Mouse (Mus musculus) ES-E14 (cell line): ENCODE measurements around the gene Actr3.

Source experiments
- CHD2 ChIP-seq: IDR thresholded peaks from 2 replicates; pipeline ENCODE4 v1.6.1; 2014; ENCODE audit warnings: mild to moderate bottlenecking, low read depth, low read length, inconsistent platforms
- HCFC1 ChIP-seq: IDR thresholded peaks from 2 replicates; pipeline ENCODE4 v1.6.1; 2012; ENCODE audit warnings: low read length, inconsistent platforms, borderline replicate concordance; ENCODE audit not compliant: insufficient read depth
- MAFK ChIP-seq: IDR thresholded peaks from 2 replicates; pipeline ENCODE4 v1.6.1; 2014; ENCODE audit warnings: mild to moderate bottlenecking, low read depth, low read length, inconsistent platforms; ENCODE audit not compliant: insufficient read depth
- ZC3H11A ChIP-seq: IDR thresholded peaks from 2 replicates; pipeline ENCODE4 v1.6.1; 2012; ENCODE audit warnings: low read depth, mild to moderate bottlenecking, inconsistent platforms, low read length, borderline replicate concordance
- ZNF384 ChIP-seq: IDR thresholded peaks from 2 replicates; pipeline ENCODE4 v1.6.1; 2012; ENCODE audit warnings: low read depth, low read length, inconsistent platforms

GRCm38 (mm10) chr1:125435018-125435368, 534 bp downstream of the Actr3 start:
- no peak for TF ChIP-seq CHD2
- no peak for TF ChIP-seq ZNF384
- no peak for TF ChIP-seq ZC3H11A
- no peak for TF ChIP-seq HCFC1
- TF ChIP-seq MAFK, result no peak
